Mouse (Mus musculus) hindbrain, embryonic 13.5 days (tissue): ENCODE measurements around the gene Sdc4. TPM values are rescaled to one million over a fixed set of nuclear protein-coding genes. Genes with fewer than 3 reads are reported as not detected.

Experiments used
- ATAC-seq: fragments of 200-750 bp; cut with Nextera tagmentation; 2 replicates; pipeline ENCODE4 v1.8.0; 2017; ENCODE audit warnings: moderate TSS enrichment; ENCODE audit not compliant: low FRiP score
- H3K27ac ChIP-seq: fragments of 300-500 bp; sonication (generic); 2 replicates; pipeline ENCODE4 v1.5.1; 2015; ENCODE audit warnings: inconsistent platforms, mild to moderate bottlenecking, moderate library complexity
- H3K27me3 ChIP-seq: fragments of 300-500 bp; sonication (generic); 2 replicates; pipeline ENCODE4 v1.6.1; 2015; ENCODE audit warnings: mild to moderate bottlenecking, inconsistent platforms
- H3K36me3 ChIP-seq: fragments of 300-500 bp; sonication (generic); 2 replicates; pipeline ENCODE4 v1.6.1; 2015; ENCODE audit warnings: mild to moderate bottlenecking, inconsistent platforms
- H3K4me1 ChIP-seq: fragments of 300-500 bp; sonication (generic); replicated peaks from 2 replicates; pipeline ENCODE4 v1.6.1; 2015; ENCODE audit warnings: inconsistent platforms
- H3K4me2 ChIP-seq: fragments of 300-500 bp; sonication (generic); 2 replicates; pipeline ENCODE4 v1.6.1; 2015; ENCODE audit warnings: inconsistent platforms, mild to moderate bottlenecking, moderate library complexity
- H3K4me3 ChIP-seq: fragments of 300-500 bp; sonication (generic); 2 replicates; pipeline ENCODE4 v1.5.1; 2015; ENCODE audit warnings: mild to moderate bottlenecking, inconsistent platforms
- H3K9ac ChIP-seq: fragments of 300-500 bp; sonication (generic); 2 replicates; pipeline ENCODE4 v1.6.1; 2015; ENCODE audit warnings: mild to moderate bottlenecking, inconsistent platforms
- H3K9me3 ChIP-seq: fragments of 300-500 bp; sonication (generic); 2 replicates; pipeline ENCODE4 v1.6.1; 2016; ENCODE audit warnings: inconsistent platforms
- WGBS: fragments of 180-500 bp; shearing (Covaris S2); methylation state at CpG from one replicate; pipeline ENCODE4 v1.1.7; 2015; 5-methylcytosine and 5-hydroxymethylcytosine counted together
- polyA plus RNA-seq: library from polyadenylated mRNA; unstranded; fragments of >200 nt; fragmentation: Nextera tagmentation; extraction: Ambion mirVana; gene quantifications from 2 replicates; pipeline ENCODE4 v1.2.1, GENCODE M21; 2015

Sdc4 gene
- polyA plus RNA-seq, 1 experiment from 2014 or later: 9.0 TPM

- H3K9me3 ChIP-seq: no peaks in the 10 kb centered on the region
- WGBS: 10% methylated on average over 18 of the region's 18 CpGs
- no peaks in the 10 kb centered on the region for H3K36me3 ChIP-seq
- H3K4me1 ChIP-seq: peaks cover 26% of the 10 kb centered on the region
- no peak overlapping the region for H3K4me3 ChIP-seq
- peaks cover 36% of the 10 kb centered on the region for H3K27me3 ChIP-seq
- H3K4me2 ChIP-seq: peak overlapping the region; percentile 11
- ATAC-seq: peak; percentile 78
- no peak overlapping the region for H3K27ac ChIP-seq
- no peak overlapping the region for H3K9ac ChIP-seq
These were observed 57.5 kb downstream of the Sdc4 start for GRCm38 (mm10) chr2:164385927-164386763.

GRCm38 (mm10) chr2:164383656-164384399 lies 59.9 kb downstream of the Sdc4 start:
- Histone ChIP-seq H3K4me2 (no peak overlapping the region), H3K27ac (no peak overlapping the region), H3K27me3 (peaks cover 21% of the 10 kb centered on the region), H3K9ac (no peak overlapping the region), H3K36me3 (no peaks in the 10 kb centered on the region), H3K9me3 (no peaks in the 10 kb centered on the region), H3K4me3 (no peak overlapping the region), H3K4me1 (peaks cover 17% of the 10 kb centered on the region)
- WGBS: 55% methylated on average over 11 of the region's 11 CpGs
- ATAC-seq: no peak

- H3K4me1 ChIP-seq: peaks cover 16% of the 10 kb centered on the region
- no peak overlapping the region for H3K4me2 ChIP-seq
- H3K9ac ChIP-seq: no peak overlapping the region
- WGBS: 89% methylated on average over 3 of the region's 3 CpGs
- H3K27me3 ChIP-seq: peaks cover 12% of the 10 kb centered on the region
- no peak for ATAC-seq
- no peak overlapping the region for H3K4me3 ChIP-seq
- no peak overlapping the region for H3K27ac ChIP-seq
- H3K9me3 ChIP-seq: no peaks in the 10 kb centered on the region
- no peaks in the 10 kb centered on the region for H3K36me3 ChIP-seq
These were observed 60.7 kb downstream of the Sdc4 start for GRCm38 (mm10) chr2:164382971-164383370.

- H3K4me3 ChIP-seq: no peak overlapping the region
- no peak overlapping the region for H3K27ac ChIP-seq
- peaks cover 12% of the 10 kb centered on the region for H3K4me1 ChIP-seq
- H3K4me2 ChIP-seq: no peak overlapping the region
- 75% methylated on average over 8 of the region's 8 CpGs for WGBS
- H3K36me3 ChIP-seq: no peaks in the 10 kb centered on the region
- peaks cover under 1% of the 10 kb centered on the region; the same call in 1 of the 2 replicates for H3K27me3 ChIP-seq
- no peaks in the 10 kb centered on the region for H3K9me3 ChIP-seq
- H3K9ac ChIP-seq: no peak overlapping the region
- no peak for ATAC-seq
These were observed 62.0 kb downstream of the Sdc4 start for GRCm38 (mm10) chr2:164381726-164382125.

- ATAC-seq: no peak
- WGBS: 91% methylated on average over 15 of the region's 15 CpGs
These were observed 65.9 kb downstream of the Sdc4 start for GRCm38 (mm10) chr2:164377478-164378426.

More at GRCm38 (mm10) chr2:164377478-164378426, 65.9 kb downstream of the Sdc4 start:
- H3K4me2 ChIP-seq: no peak overlapping the region
- no peak overlapping the region for H3K9ac ChIP-seq
- H3K4me1 ChIP-seq: no peaks in the 10 kb centered on the region
- no peak overlapping the region for H3K4me3 ChIP-seq
- H3K27ac ChIP-seq: no peak overlapping the region
- no peaks in the 10 kb centered on the region for H3K36me3 ChIP-seq
- H3K27me3 ChIP-seq: no peaks in the 10 kb centered on the region
- H3K9me3 ChIP-seq: no peaks in the 10 kb centered on the region

Other genes starting within 250 kb of the Sdc4 start
- gene Wfdc15a, start 243.8 kb downstream of the Sdc4 start, polyA plus RNA-seq: not detected in 2 replicates
- gene Wfdc15b, start 222.2 kb downstream of the Sdc4 start, polyA plus RNA-seq: not detected in 2 replicates
- not detected in 2 replicates for gene Svs2, start 205.4 kb downstream of the Sdc4 start, polyA plus RNA-seq
- not detected in 2 replicates for gene Svs3b, start 187.2 kb downstream of the Sdc4 start, polyA plus RNA-seq
- gene Svs4, start 165.4 kb downstream of the Sdc4 start, polyA plus RNA-seq: not detected in 2 replicates
- gene Svs3a, start 154.6 kb downstream of the Sdc4 start, polyA plus RNA-seq: not detected in 2 replicates
- gene Svs6, start 127.1 kb downstream of the Sdc4 start, polyA plus RNA-seq: not detected in 2 replicates
- gene Svs5, start 111.1 kb downstream of the Sdc4 start, polyA plus RNA-seq: not detected in 2 replicates
- 0.49 and 0.92 TPM in 2 replicates for gene Slpi, start 54.8 kb downstream of the Sdc4 start, polyA plus RNA-seq
- gene Rbpjl, start 40.7 kb downstream of the Sdc4 start, polyA plus RNA-seq: 0.05 and 0.09 TPM in 2 replicates
- gene Matn4, start 38.7 kb downstream of the Sdc4 start, polyA plus RNA-seq: 2.3 and 9.3 TPM in 2 replicates
- gene Sys1, start 13.1 kb upstream of the Sdc4 start, polyA plus RNA-seq: 84.3 and 85.3 TPM in 2 replicates
- 5.0 and 5.9 TPM in 2 replicates for gene Gm20458, start 17.1 kb upstream of the Sdc4 start, polyA plus RNA-seq
- gene Trp53tg5, start 29.8 kb upstream of the Sdc4 start, polyA plus RNA-seq: 0.18 TPM in 1 of 2 replicates, not detected in the other
- gene Dbndd2, start 42.2 kb upstream of the Sdc4 start, polyA plus RNA-seq: 12.0 and 13.8 TPM in 2 replicates
- 67.3 and 71.1 TPM in 2 replicates for gene Pigt, start 53.6 kb upstream of the Sdc4 start, polyA plus RNA-seq
- 4.5 and 5.5 TPM in 2 replicates for gene Wfdc2, start 118.5 kb upstream of the Sdc4 start, polyA plus RNA-seq
- gene Spint3, start 129.6 kb upstream of the Sdc4 start, polyA plus RNA-seq: not detected in 2 replicates
- not detected in 2 replicates for gene Wfdc6a, start 141.6 kb upstream of the Sdc4 start, polyA plus RNA-seq
- gene Eppin, start 149.7 kb upstream of the Sdc4 start, polyA plus RNA-seq: not detected in 2 replicates
- not detected in 2 replicates for gene Wfdc6b, start 169.6 kb upstream of the Sdc4 start, polyA plus RNA-seq
- gene Wfdc8, start 169.7 kb upstream of the Sdc4 start, polyA plus RNA-seq: not detected in 2 replicates
- not detected in 2 replicates for gene Wfdc16, start 194.9 kb upstream of the Sdc4 start, polyA plus RNA-seq
- gene Wfdc10, start 212.2 kb upstream of the Sdc4 start, polyA plus RNA-seq: not detected in 2 replicates
- not detected in 2 replicates for gene Wfdc9, start 212.7 kb upstream of the Sdc4 start, polyA plus RNA-seq
- gene Wfdc11, start 230.2 kb upstream of the Sdc4 start, polyA plus RNA-seq: not detected in 2 replicates
- gene Wfdc13, start 241.2 kb upstream of the Sdc4 start, polyA plus RNA-seq: not detected in 2 replicates